Mouse (Mus musculus) embryonic facial prominence, embryonic 15.5 days (tissue): ENCODE measurements around the gene Ofcc1. TPM values are rescaled to one million over a fixed set of nuclear protein-coding genes. Genes with fewer than 3 reads are reported as not detected.

Source experiments
- ATAC-seq: fragments of 200-750 bp; cut with Nextera tagmentation; 2 replicates; pipeline ENCODE4 v1.8.0; 2017; ENCODE audit warnings: low read depth, moderate TSS enrichment; ENCODE audit not compliant: insufficient number of reproducible peaks, low FRiP score, low TSS enrichment
- H3K27ac ChIP-seq: fragments of 300-500 bp; sonication (generic); replicated peaks from 2 replicates; pipeline ENCODE4 v1.5.1; 2015; ENCODE audit warnings: mild to moderate bottlenecking, inconsistent platforms
- H3K27me3 ChIP-seq: fragments of 300-500 bp; sonication (generic); 2 replicates; pipeline ENCODE4 v1.6.1; 2015; ENCODE audit warnings: inconsistent platforms
- H3K36me3 ChIP-seq: fragments of 300-500 bp; sonication (generic); 2 replicates; pipeline ENCODE4 v1.6.1; 2015; ENCODE audit warnings: mild to moderate bottlenecking, inconsistent platforms
- H3K4me1 ChIP-seq: fragments of 300-500 bp; sonication (generic); 2 replicates; pipeline ENCODE4 v1.6.1; 2015; ENCODE audit warnings: inconsistent platforms
- H3K4me2 ChIP-seq: fragments of 300-500 bp; sonication (generic); replicated peaks from 2 replicates; pipeline ENCODE4 v1.6.1; 2015; ENCODE audit warnings: mild to moderate bottlenecking, inconsistent platforms
- H3K4me3 ChIP-seq: fragments of 300-500 bp; sonication (generic); replicated peaks from 2 replicates; pipeline ENCODE4 v1.5.1; 2015; ENCODE audit warnings: mild to moderate bottlenecking, inconsistent platforms
- H3K9ac ChIP-seq: fragments of 300-500 bp; sonication (generic); 2 replicates; pipeline ENCODE4 v1.6.1; 2015; ENCODE audit warnings: inconsistent platforms
- H3K9me3 ChIP-seq: fragments of 300-500 bp; sonication (generic); replicated peaks from 2 replicates; pipeline ENCODE4 v1.6.1; 2016; ENCODE audit warnings: inconsistent platforms
- WGBS: fragments of 180-500 bp; shearing (Covaris S2); methylation state at CpG from one replicate; pipeline ENCODE4 v1.1.7; 2015; 5-methylcytosine and 5-hydroxymethylcytosine counted together
- polyA plus RNA-seq: library from polyadenylated mRNA; unstranded; fragments of >200 nt; fragmentation: Nextera tagmentation; extraction: Ambion mirVana; gene quantifications from 2 replicates; pipeline ENCODE4 v1.2.1, GENCODE M21; 2015

Ofcc1 gene
- polyA plus RNA-seq, 1 experiment from 2014 or later = 0.16 TPM

GRCm38 (mm10) chr13:40074850-40075416 is 286.3 kb downstream of the Ofcc1 start:
- WGBS = 51% methylated on average over 3 of the region's 3 CpGs
- Histone ChIP-seq H3K9ac (no peak overlapping the region), H3K4me2 (no peak overlapping the region), H3K4me1 (no peaks in the 10 kb centered on the region), H3K36me3 (no peaks in the 10 kb centered on the region), H3K4me3 (no peak overlapping the region), H3K27ac (no peak overlapping the region), H3K9me3 (no peaks in the 10 kb centered on the region), H3K27me3 (no peaks in the 10 kb centered on the region)
- no peak for ATAC-seq

GRCm38 (mm10) chr13:40070004-40070403 is 291.2 kb downstream of the Ofcc1 start:
- Histone ChIP-seq H3K4me1 (no peaks in the 10 kb centered on the region), H3K4me3 (no peak overlapping the region), H3K9ac (no peak overlapping the region), H3K4me2 (no peak overlapping the region), H3K36me3 (no peaks in the 10 kb centered on the region), H3K9me3 (no peaks in the 10 kb centered on the region), H3K27me3 (no peaks in the 10 kb centered on the region), H3K27ac (no peak overlapping the region)
- 40% methylated on average over 1 of the region's 1 CpGs for WGBS
- no peak for ATAC-seq

DNA sequence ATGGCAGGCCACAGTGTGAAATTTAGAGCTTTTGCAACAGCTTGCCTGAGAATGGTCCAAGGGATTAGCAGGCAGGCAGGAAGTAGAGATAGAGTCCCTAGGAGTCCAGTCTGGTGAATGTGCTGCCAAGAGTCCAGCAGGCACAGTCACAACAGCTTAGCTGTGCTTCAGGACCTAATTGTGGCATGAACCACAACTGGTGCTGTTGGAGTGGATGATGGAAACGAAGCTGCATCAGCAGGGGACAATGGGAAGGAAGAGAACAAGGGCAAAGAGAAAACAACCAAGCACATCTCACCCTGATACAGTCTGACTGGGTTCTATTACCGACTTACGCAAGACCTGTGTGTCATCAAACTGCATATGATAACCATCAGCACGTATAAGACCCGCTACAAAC is 300.0 kb downstream of the Ofcc1 start:
- no peak overlapping the region for H3K4me2 ChIP-seq
- no peak overlapping the region for H3K9ac ChIP-seq
- no peak for ATAC-seq
- H3K9me3 ChIP-seq = no peaks in the 10 kb centered on the region
- WGBS = 85% methylated on average over 5 of the region's 5 CpGs
- no peak overlapping the region for H3K27ac ChIP-seq
- H3K27me3 ChIP-seq = no peaks in the 10 kb centered on the region
- H3K4me1 ChIP-seq = no peaks in the 10 kb centered on the region
- H3K4me3 ChIP-seq = no peak overlapping the region
- no peaks in the 10 kb centered on the region for H3K36me3 ChIP-seq

DNA sequence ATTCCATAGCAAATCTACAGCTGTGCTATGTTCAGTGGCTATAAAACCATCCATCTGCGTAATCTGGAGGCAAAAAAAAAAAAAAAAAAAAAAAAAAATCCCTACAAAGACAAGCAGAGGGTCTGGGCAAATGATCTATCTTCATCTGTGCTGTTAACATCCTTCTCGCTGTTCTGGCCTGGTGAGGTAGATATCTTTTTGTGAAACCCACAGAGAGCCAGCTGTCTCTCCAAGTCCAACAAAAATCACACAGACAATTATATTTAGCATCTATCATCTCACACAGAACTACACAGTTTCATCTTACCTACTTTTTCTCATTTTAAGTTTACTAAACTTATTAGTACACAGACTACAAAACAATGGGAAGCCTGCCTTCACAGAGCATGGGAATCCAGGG is 323.4 kb downstream of the Ofcc1 start:
- Histone ChIP-seq H3K36me3 (no peaks in the 10 kb centered on the region), H3K9ac (no peak overlapping the region), H3K4me3 (no peak overlapping the region), H3K27ac (no peak overlapping the region), H3K27me3 (no peaks in the 10 kb centered on the region), H3K4me1 (no peaks in the 10 kb centered on the region), H3K9me3 (no peaks in the 10 kb centered on the region), H3K4me2 (no peak overlapping the region)
- WGBS = 88% methylated on average over 2 of the region's 2 CpGs
- ATAC-seq = no peak

GRCm38 (mm10) chr13:40036981-40037765 is 324.1 kb downstream of the Ofcc1 start:
- Histone ChIP-seq H3K4me3 (no peak overlapping the region), H3K27ac (no peak overlapping the region), H3K9ac (no peak overlapping the region), H3K9me3 (no peaks in the 10 kb centered on the region), H3K4me2 (no peak overlapping the region), H3K4me1 (no peaks in the 10 kb centered on the region), H3K36me3 (no peaks in the 10 kb centered on the region), H3K27me3 (no peaks in the 10 kb centered on the region)
- no peak for ATAC-seq
- WGBS = 82% methylated on average over 17 of the region's 17 CpGs

GRCm38 (mm10) chr13:40029426-40029825 is 331.8 kb downstream of the Ofcc1 start:
- Histone ChIP-seq H3K4me1 (no peaks in the 10 kb centered on the region), H3K4me2 (no peak overlapping the region), H3K9me3 (no peaks in the 10 kb centered on the region), H3K9ac (no peak overlapping the region), H3K27ac (no peak overlapping the region), H3K27me3 (no peaks in the 10 kb centered on the region), H3K36me3 (no peaks in the 10 kb centered on the region), H3K4me3 (no peak overlapping the region)
- WGBS = 93% methylated on average over 1 of the region's 1 CpGs
- ATAC-seq = no peak

GRCm38 (mm10) chr13:40028827-40029226 is 332.4 kb downstream of the Ofcc1 start:
- Histone ChIP-seq H3K4me3 (no peak overlapping the region), H3K27ac (no peak overlapping the region), H3K4me1 (no peaks in the 10 kb centered on the region), H3K4me2 (no peak overlapping the region), H3K9ac (no peak overlapping the region), H3K9me3 (no peaks in the 10 kb centered on the region), H3K27me3 (no peaks in the 10 kb centered on the region), H3K36me3 (no peaks in the 10 kb centered on the region)
- ATAC-seq = no peak
- WGBS = 88% methylated on average over 4 of the region's 4 CpGs

DNA sequence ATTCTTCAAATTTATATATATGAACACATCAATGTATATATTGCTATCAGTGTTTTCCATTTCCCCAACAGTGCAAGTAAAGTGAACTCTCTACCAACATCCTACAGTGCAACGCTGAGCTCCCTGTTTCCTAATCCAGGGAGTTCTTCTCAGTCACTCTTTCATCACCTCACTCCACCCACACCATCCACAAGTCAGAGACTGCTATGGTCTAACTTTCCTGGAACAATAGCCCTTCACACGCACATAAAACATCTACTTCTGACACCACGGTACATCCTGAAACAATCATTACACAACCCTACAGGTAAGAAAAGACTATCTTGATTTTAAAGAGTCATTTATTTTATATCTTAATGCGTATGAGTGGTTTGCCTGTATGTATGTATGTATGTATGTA is 335.4 kb downstream of the Ofcc1 start:
- H3K4me3 ChIP-seq = no peak overlapping the region
- no peaks in the 10 kb centered on the region for H3K4me1 ChIP-seq
- H3K4me2 ChIP-seq = no peak overlapping the region
- H3K27ac ChIP-seq = no peak overlapping the region
- H3K27me3 ChIP-seq = no peaks in the 10 kb centered on the region
- no peaks in the 10 kb centered on the region for H3K9me3 ChIP-seq
- no peak for ATAC-seq
- H3K9ac ChIP-seq = no peak overlapping the region
- 89% methylated on average over 4 of the region's 4 CpGs for WGBS
- H3K36me3 ChIP-seq = no peaks in the 10 kb centered on the region

DNA sequence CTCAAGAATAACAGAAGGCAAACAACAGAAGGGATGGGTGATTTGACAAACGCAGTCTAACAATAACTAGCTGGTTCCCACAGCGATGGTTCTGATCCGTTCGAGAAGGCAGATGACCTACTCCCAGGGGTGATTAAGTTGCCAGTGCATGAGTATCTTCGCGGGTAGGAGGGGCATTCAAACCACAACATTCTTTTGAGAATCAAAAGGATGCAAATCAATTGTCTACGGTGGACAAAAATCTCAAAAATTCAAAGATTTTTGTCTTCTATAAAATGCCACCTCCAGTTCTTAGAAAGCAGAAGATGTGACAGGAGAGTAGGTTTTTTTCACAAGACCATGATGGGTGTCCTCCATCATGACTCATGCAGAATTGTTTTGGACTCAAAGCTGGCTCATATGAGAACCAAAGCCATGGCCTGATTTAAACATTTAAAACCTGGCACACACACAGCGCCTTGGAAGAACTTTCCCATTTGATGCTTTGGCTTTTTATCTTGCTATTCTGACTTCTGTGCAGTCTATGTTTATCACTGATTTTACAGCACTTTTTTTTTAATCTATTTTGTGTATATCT is 338.0 kb downstream of the Ofcc1 start:
- 60% methylated on average over 8 of the region's 8 CpGs for WGBS

GRCm38 (mm10) chr13:40022609-40023008 is 338.6 kb downstream of the Ofcc1 start:
- Histone ChIP-seq H3K27me3 (no peaks in the 10 kb centered on the region), H3K4me2 (no peak overlapping the region), H3K9ac (no peak overlapping the region), H3K4me3 (no peak overlapping the region), H3K36me3 (no peaks in the 10 kb centered on the region), H3K4me1 (no peaks in the 10 kb centered on the region), H3K27ac (no peak overlapping the region), H3K9me3 (no peaks in the 10 kb centered on the region)
- ATAC-seq = no peak
- WGBS = 80% methylated on average over 1 of the region's 1 CpGs

More for the DNA sequence above, 338.0 kb downstream of the Ofcc1 start:
- Histone ChIP-seq H3K9me3 (no peaks in the 10 kb centered on the region), H3K27ac (no peak overlapping the region), H3K4me1 (no peaks in the 10 kb centered on the region), H3K4me3 (no peak overlapping the region), H3K27me3 (no peaks in the 10 kb centered on the region), H3K9ac (no peak overlapping the region), H3K36me3 (no peaks in the 10 kb centered on the region), H3K4me2 (no peak overlapping the region)
- ATAC-seq = no peak

GRCm38 (mm10) chr13:40000236-40000635 is 361.0 kb downstream of the Ofcc1 start:
- Histone ChIP-seq H3K4me1 (no peaks in the 10 kb centered on the region), H3K9ac (no peak overlapping the region), H3K9me3 (no peaks in the 10 kb centered on the region), H3K36me3 (no peaks in the 10 kb centered on the region), H3K4me3 (no peak overlapping the region), H3K4me2 (no peak overlapping the region), H3K27me3 (no peaks in the 10 kb centered on the region), H3K27ac (no peak overlapping the region)
- 80% methylated on average over 8 of the region's 8 CpGs for WGBS
- ATAC-seq = no peak
